Mouse (Mus musculus): ENCODE measurements at regions not wholly inside any gene's neighbourhood (a gene's known extent, or its start where the extent isn't known, plus 50 kb on each side); places are given as distances from the start of the nearest gene placed in this dataset.

GRCm38 (mm10) chr2:124724827-124725480 lies 343.0 kb upstream of the Slc24a5 start:
- TF ChIP-seq ETS1 (IDR thresholded peaks at IDR 0.05; ENCODE audit: low read depth, low read length) = no peak
- TF ChIP-seq SMC3 (IDR thresholded peaks at IDR 0.05; ENCODE audit: low read depth, low read length) = no peak
- no peak for TF ChIP-seq POLR2AphosphoS5 (IDR thresholded peaks at IDR 0.05; ENCODE audit: borderline replicate concordance, low read depth, low read length)
- no peak for TF ChIP-seq RAD21 (IDR thresholded peaks at IDR 0.05; ENCODE audit: low read depth, low read length)
- TF ChIP-seq ELF1 (IDR thresholded peaks at IDR 0.05; ENCODE audit: low read depth, low read length) = no peak
- TF ChIP-seq NRF1 (IDR thresholded peaks at IDR 0.05; ENCODE audit: insufficient read depth, low read depth, low read length, poor library complexity, severe bottlenecking) = no peak
- no peak for TF ChIP-seq TBP (IDR thresholded peaks at IDR 0.05; ENCODE audit: low read depth, low read length)
- no peak for TF ChIP-seq EP300 (IDR thresholded peaks at IDR 0.05; ENCODE audit: low read depth in 1 of 2, low read length in 2 of 2)
- TF ChIP-seq TAL1 (IDR thresholded peaks at IDR 0.05; ENCODE audit: low read length) = no peak
- TF ChIP-seq CHD1 (IDR thresholded peaks at IDR 0.05; ENCODE audit: low read depth, low read length) = no peak
- no peak for TF ChIP-seq ZKSCAN1 (IDR thresholded peaks at IDR 0.05; ENCODE audit: low read depth, low read length)
- TF ChIP-seq POLR2AphosphoS2 (IDR thresholded peaks at IDR 0.05; ENCODE audit: low read length) = no peak
- TF ChIP-seq ZNF384 (IDR thresholded peaks at IDR 0.05; ENCODE audit: low read depth, low read length) = no peak
- TF ChIP-seq CTCF (IDR thresholded peaks at IDR 0.05 in 2 of 3, conservative IDR thresholded peaks at IDR 0.05 in 1 of 3; ENCODE audit: control insufficient read depth in 1 of 3, insufficient read depth in 1 of 3, low read depth in 2 of 3, low read length in 3 of 3, poor library complexity in 1 of 3, severe bottlenecking in 1 of 3) = no peak
- no peak for TF ChIP-seq MYB (IDR thresholded peaks at IDR 0.05; ENCODE audit: low read depth, low read length)
- no peak for TF ChIP-seq MAZ (IDR thresholded peaks at IDR 0.05; ENCODE audit: low read depth, low read length)
- TF ChIP-seq MAX (IDR thresholded peaks at IDR 0.05; ENCODE audit: low read length) = no peak
- Histone ChIP-seq H3K9ac (ENCODE audit: control insufficient read depth, low read depth, low read length, poor library complexity, severe bottlenecking) (no peak overlapping the region), H3K36me3 (ENCODE audit: control insufficient read depth in 1 of 2, insufficient read depth in 2 of 2, low read length in 2 of 2) (no peaks in the 10 kb centered on the region), H3K4me3 (ENCODE audit: control insufficient read depth in 1 of 2, insufficient read depth in 1 of 2, low read depth in 2 of 2, low read length in 2 of 2) (no peak overlapping the region), H3K27ac (ENCODE audit: control insufficient read depth, low read depth, low read length) (no peak overlapping the region), H3K4me1 (ENCODE audit: control insufficient read depth in 1 of 2, insufficient read depth in 2 of 2, low read length in 2 of 2) (no peaks in the 10 kb centered on the region), H3K27me3 (ENCODE audit: control insufficient read depth in 1 of 2, insufficient read depth in 2 of 2, low read length in 2 of 2) (no peaks in the 10 kb centered on the region), H3K9me3 (replicated peaks; ENCODE audit: insufficient read depth, low read length) (no peaks in the 10 kb centered on the region), H3K79me2 (ENCODE audit: control insufficient read depth, insufficient read depth, low read length, poor library complexity) (no peaks in the 10 kb centered on the region)
- no peak for DNase-seq (ENCODE audit: low read depth, low spot score)

DNA sequence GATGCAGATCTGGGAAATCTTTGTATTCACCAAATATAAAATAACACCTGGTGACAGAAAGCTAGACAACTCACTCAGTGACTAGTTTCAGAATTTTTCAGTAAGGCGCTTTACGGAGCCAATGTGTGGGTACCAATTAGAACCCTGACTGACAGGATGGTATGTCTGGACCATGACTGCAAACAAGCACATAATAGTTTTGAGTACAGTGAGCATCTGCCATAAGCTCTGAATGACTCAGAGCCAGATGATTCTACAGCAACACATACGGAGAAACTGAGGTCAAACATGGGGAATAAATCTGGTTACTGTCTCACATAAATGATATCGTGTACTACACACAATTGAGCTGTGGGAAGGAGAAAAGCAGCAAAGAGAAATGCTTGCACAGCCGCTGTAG lies 339.9 kb upstream of the Slc24a5 start:
- no peaks in the 10 kb centered on the region for H3K36me3 ChIP-seq (ENCODE audit: control insufficient read depth in 1 of 2, insufficient read depth in 2 of 2, low read length in 2 of 2)
- no peaks in the 10 kb centered on the region for H3K9me3 ChIP-seq (replicated peaks; ENCODE audit: insufficient read depth, low read length)
- DNase-seq (ENCODE audit: low read depth, low spot score) = no peak
- H3K9ac ChIP-seq (ENCODE audit: control insufficient read depth, low read depth, low read length, poor library complexity, severe bottlenecking) = no peak overlapping the region
- H3K4me1 ChIP-seq (ENCODE audit: control insufficient read depth in 1 of 2, insufficient read depth in 2 of 2, low read length in 2 of 2) = no peaks in the 10 kb centered on the region
- TF ChIP-seq SIN3A (IDR thresholded peaks at IDR 0.05; ENCODE audit: low read length) = no peak
- TF ChIP-seq NELFE (IDR thresholded peaks at IDR 0.05; ENCODE audit: low read depth, low read length) = no peak
- TF ChIP-seq MAZ (IDR thresholded peaks at IDR 0.05; ENCODE audit: low read depth, low read length) = no peak
- TF ChIP-seq TCF12 (IDR thresholded peaks at IDR 0.05; ENCODE audit: low read depth, low read length) = no peak
- TF ChIP-seq GATA1 (IDR thresholded peaks at IDR 0.05; ENCODE audit: low read depth, low read length) = no peak
- TF ChIP-seq MAX (IDR thresholded peaks at IDR 0.05; ENCODE audit: low read length) = no peak
- no peak for TF ChIP-seq SMC3 (IDR thresholded peaks at IDR 0.05; ENCODE audit: low read depth, low read length)
- no peak for TF ChIP-seq BHLHE40 (IDR thresholded peaks at IDR 0.05; ENCODE audit: borderline replicate concordance, low read depth, low read length)
- TF ChIP-seq USF2 (IDR thresholded peaks at IDR 0.05; ENCODE audit: borderline replicate concordance in 1 of 2, insufficient read depth in 1 of 2, low read depth in 1 of 2, low read length in 2 of 2) = no peak
- H3K4me3 ChIP-seq (ENCODE audit: control insufficient read depth in 1 of 2, insufficient read depth in 1 of 2, low read depth in 2 of 2, low read length in 2 of 2) = no peak overlapping the region
- no peaks in the 10 kb centered on the region for H3K79me2 ChIP-seq (ENCODE audit: control insufficient read depth, insufficient read depth, low read length, poor library complexity)
- H3K27ac ChIP-seq (ENCODE audit: control insufficient read depth, low read depth, low read length) = no peak overlapping the region
- no peaks in the 10 kb centered on the region for H3K27me3 ChIP-seq (ENCODE audit: control insufficient read depth in 1 of 2, insufficient read depth in 2 of 2, low read length in 2 of 2)
